Mouse (Mus musculus) frontal cortex, adult (tissue): ENCODE results near the gene Slc5a6.

ENCODE experiments used
- ATAC-seq: cut with Nextera tagmentation; 2 replicates; pipeline ENCODE4 v1.9.2; 2017; ENCODE audit warnings: mild to moderate bottlenecking, moderate library complexity, mixed read lengths; ENCODE audit not compliant: low TSS enrichment

Gene Slc5a6

DNA sequence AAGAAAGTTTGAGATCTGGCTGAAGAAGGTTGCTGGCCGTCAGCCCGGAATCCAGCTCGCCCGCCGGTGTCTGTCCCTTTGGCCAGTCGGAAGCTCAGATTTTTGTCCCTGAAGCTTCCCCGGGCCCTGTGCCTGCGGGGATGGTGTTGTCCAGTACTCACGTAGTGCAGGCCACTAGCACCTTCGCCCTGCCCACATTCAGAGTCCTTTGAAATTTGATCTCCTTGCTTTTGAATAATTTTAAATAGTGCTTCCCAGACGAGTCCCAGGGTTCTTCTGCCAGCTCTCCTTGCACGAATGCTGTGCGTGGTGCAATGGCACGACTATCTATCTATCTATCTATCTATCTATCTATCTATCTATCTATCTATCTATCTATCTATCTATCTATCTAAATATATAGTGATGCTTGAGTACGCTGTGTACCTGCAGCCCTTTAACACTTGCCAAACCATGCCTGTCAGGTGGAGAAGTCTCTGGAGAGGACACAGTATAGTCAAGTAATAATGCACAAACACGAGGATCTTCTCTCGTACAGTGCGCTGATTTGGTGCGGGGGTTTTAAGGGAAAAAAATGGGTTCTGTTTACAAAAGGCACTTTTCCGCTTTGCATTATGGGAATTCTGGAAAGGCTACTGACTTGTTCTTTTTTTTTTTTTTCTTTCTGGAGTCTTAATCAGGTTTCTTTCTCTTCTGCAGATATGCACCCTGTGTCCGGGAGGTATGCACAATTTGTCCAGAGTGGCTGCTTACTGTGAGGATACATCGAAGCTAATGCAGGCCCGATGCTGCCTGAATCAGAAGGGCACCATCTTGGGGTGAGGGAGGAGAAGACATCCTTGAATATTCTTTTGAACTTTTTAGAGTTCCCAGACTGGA lies at the start of gene Slc5a6:
TSS of gene Slc5a6 (minus strand) at position 162 of the 879 bp plus-strand sequence.
- ATAC-seq: peak; percentile 36

DNA sequence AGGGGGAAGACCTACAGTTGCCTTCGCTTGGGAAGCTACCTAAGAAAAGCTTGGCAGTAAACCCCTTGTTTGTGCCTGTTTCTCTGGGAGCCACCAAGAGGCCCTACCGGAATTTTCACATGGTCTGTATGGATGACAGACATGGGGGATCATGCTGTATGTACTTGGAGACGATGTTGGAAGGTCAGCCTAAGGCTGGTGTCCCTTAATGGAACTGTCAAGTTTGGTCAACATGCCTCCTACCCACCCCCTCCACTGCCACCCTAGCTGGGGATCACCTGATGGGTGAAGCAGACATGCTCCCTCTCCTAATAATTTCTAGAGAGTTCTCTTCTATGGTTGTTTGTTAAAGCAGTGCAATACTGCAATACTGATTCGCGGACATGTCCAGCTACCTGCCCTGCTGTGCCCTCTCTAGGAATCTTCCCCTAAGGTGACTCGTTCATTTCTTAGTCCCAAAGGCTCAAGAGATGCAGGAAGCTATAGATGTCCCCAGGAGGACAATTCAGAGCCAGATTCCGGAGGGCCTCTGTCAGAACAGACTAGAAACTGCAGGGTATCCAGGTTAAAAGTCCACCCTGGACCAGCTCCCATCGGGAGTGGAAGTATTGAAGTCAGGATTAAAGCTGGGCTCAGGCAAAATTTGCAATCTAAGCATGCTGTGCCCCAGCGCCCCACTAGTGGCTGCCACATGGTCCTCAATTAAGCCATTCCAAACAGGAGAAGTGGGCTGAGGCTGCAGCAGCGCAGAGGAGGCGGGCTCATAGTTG lies 47.2 kb upstream of the Slc5a6 start:
- no peak for ATAC-seq

DNA sequence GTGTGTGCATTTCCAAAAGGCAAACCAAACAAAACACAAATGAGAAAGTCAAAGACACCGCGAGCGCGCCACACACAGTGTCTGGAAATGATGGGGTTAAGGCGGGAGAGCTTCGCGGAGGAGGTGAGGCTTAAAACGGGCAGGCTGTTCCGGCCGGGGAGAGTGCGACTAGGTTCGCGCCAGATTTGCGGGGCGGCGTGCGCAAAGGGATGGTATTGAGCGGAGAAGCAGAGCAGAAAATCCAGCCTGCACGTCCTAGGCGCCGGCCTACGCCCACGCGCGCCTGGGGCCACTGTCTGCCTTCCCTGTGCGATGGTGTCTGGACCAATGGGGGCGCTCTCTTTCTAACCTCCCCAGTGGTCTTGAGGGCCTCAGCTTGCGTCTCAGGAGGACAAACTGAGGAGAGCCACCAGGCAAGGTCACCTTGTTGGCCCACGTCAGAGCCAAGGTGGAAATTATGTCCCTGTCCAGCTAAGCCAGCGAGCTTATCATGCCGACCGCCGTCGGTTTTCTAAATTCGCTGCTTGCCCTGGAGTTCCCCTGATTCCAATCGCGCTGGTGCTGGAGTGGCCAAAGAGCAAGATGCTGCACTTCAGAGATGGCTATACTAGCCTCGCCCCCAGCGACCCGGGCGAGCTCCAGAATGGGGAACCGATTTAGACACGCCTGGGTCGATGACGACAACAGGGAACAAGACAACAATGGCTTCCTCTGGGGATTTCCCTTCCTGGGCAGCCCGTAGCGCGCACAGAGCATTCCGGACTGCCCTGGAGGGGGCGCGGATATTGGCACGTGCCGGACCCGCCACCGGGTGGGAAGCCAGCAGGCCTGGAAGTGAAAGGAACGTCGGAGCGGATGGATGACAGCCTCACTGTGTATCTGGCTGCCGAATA lies 46.3 kb upstream of the Slc5a6 start:
- ATAC-seq: peak; percentile 39

DNA sequence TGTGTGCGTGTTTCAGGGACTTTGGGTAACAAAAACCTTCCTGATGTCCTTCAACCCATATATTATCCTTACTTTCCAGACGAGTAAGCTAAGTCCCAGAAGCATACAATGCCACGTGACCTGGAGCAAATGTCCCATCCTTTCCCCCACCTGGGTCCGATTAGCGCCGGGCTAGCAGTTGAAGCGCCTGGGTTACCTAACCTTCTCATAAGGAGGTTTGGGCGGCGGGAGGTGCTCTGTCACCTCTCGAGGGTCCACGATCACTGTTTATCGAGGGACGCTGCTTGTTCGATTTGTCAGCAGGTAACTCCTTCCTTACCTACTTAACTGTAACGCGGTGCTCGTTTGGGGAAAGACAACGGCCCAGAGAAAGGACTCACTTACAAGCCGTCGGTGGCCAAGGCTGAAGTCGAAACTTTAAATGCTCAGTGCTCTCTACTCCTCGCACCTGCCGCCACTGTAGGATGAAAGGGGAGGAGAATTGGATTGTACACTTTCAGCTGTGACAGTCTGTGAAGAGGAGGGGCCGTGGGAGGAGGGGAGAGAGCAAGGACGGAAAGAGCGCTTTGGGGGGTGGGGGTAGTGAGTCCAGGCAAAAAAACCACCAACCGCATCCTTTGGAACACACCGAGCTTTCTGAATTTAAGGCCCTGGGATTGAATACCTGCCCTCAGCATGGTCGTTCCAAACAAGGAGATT lies 45.5 kb upstream of the Slc5a6 start:
- 0 out of 2 replicates have a peak, but pooled peaks have one; percentile 14 for ATAC-seq

- peak; percentile 66; the same call in 1 of the 2 replicates for ATAC-seq
Observed at GRCm38 (mm10) chr5:31093151-31094041, 44.7 kb upstream of the Slc5a6 start.

DNA sequence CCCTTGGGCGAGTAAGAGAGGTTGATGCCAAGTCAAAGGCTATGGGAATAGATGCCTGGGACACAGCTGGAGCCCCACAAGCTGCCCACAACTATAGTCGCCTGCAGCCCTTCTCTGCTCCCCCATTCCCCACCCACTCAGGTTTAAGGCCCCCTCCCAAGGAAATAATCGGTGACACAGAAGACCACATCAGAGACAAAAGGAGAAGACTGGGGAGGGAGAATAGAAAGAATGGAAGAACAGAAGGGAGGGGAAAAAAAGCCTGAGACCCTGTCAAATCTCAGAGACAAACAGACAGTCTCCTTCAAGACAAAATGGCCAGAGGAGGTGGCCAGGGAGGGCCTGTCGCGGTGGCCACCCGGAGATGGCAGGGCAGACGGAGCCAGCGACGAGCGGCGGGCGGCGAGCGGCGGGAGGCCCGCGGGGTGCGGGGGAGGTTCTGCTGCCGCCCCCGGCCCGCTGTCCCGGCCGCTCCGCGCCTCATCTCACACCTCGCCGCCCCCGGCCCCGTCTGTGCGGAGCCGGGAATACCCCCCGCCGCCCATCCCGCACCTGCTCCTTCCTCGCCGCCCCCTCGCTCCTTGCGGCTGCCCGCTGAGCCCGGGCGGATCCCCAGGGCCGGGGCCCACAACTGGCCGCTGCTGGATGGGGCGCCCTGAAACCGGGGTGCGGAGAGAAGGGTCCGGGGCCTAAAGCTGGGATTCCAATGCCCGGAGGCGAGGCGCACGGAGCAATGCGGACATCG lies 43.7 kb upstream of the Slc5a6 start:
- peak; percentile 16; the same call in 1 of the 2 replicates for ATAC-seq

- ATAC-seq: no peak
Observed at GRCm38 (mm10) chr5:31087131-31087530, 38.4 kb upstream of the Slc5a6 start.

- ATAC-seq: no peak
Observed at GRCm38 (mm10) chr5:31086606-31087005, 37.9 kb upstream of the Slc5a6 start.

GRCm38 (mm10) chr5:31083949-31084348 lies 35.2 kb upstream of the Slc5a6 start:
- ATAC-seq: no peak

GRCm38 (mm10) chr5:31082935-31083625 lies 34.4 kb upstream of the Slc5a6 start:
- no peak for ATAC-seq

DNA sequence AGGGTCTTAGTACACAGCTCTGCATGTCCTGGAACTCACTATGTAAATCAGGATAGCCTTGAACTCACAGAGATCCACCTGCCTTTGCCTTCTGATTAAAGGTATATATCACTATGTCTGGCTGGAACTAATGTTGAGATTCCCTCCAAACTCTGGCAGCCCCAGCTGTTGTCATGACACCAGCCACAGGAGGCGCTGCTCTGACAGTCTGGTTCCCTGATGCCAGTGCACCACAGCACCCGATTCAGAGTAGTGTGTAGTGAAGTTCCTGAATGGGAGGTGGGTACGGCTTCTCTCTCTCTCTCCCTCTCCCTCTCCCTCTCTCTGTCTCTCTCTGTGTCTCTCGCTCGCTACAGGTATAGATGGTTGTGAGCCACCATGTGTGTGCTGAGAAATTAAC lies 33.6 kb upstream of the Slc5a6 start:
- peak; percentile 45 for ATAC-seq

DNA sequence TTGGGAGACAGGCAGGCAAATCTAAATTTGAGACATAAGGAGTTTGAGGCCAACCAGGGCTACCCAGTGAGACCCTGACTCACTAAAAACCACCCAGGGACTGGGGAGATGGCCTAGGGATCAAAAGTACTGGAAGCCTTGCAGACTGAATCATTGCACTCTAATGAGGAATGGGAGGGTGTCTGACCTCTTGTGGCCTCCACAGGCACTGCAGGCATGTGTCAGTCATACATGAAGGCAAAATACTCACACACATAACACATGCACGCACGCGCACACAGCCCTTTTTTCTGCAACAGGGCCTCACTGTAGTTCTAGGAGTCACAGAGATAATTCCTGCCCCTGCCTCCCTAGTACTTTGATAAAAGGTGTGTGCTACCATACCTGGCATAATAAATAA lies 32.7 kb upstream of the Slc5a6 start:
- no peak for ATAC-seq

DNA sequence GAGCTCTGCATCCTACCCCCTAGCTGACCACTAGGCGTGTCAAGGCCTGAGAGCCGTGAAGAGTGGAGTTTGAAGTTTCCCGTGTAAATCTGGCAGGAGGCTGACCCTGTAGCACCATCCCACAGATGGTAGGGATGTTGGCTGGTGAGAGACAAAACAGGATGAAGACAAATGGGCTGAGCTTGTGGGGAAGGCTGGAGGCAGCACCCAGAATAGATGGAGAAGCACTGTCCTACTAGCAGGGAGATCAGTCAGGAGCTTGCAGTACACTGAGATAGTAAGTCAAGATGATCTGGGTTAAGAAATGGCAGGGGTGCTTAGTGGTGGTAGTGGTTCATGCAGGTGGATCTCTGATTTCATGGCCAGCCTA lies 32.1 kb upstream of the Slc5a6 start:
- ATAC-seq: peak; percentile 55

DNA sequence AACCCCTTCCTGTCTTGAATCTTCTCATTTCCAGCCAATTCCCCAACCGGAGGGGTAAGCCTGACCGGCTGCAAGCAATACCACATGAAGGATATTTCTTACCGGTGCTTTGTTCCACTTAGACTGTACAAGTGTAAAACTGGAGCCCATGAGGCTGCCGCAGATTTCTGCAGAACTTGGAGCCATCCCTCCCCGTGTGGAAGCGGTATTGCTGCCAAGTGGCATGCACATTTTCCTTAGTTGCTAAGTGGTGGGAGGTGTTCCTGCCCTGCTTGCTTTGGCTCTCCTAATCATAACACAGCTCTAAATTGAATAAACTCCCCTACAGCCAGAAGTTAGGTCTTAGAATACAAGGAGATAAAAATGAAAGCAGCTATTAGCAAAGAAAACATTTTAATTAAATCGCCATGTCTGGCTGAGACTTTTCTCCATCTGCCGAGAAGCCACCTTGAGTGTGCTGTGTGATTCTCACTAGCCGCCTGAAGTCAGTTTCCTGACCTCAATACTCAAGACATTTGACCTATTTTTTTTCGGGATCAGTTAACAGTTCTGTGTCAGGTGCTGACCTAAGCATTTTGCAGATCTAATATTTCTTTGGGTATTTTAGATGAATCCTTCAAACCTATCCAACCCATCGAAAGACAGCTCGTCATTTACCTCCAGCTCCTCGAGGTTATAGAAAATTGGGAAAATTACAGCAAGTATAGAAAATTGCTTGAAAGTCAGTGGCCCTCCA lies 31.5 kb upstream of the Slc5a6 start:
- ATAC-seq: peak; percentile 66

DNA sequence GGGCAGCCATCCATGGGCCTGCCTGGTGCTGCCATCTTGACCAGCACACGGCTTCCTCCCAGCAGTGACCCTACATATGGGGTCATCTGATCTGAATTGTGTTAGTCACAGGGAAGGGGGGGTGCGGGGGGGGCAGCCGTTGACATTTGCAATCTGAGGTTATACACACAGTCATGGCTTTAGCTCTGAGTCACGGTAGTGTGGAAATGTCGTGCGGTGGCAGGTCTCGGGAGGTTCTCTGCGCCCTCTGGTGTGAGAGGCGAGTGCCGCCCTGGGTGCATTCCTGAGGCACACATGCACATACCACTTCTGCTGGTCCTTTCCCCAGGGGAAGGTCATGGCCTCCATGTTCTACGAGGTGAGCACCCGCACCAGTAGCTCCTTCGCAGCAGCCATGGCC lies 27.6 kb upstream of the Slc5a6 start:
- ATAC-seq: no peak

GRCm38 (mm10) chr5:31073176-31073575 lies 24.5 kb upstream of the Slc5a6 start:
- ATAC-seq: no peak

DNA sequence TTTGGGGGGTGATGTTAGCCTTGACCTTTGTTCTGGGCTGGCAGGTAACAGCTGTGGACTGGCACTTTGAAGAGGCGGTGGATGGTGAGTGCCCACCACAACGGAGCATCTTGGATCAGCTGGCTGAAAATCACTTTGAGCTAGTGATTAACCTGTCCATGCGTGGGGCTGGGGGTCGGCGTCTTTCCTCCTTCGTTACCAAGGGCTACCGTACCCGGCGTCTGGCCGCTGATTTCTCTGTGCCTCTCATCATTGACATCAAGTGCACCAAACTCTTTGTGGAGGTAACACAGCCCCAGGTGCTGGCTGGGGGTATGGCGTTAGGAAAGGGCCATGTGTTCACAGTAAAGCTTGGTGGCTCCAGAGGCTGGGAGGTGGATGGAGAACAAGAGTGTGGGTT lies 23.1 kb upstream of the Slc5a6 start:
- ATAC-seq: no peak

DNA sequence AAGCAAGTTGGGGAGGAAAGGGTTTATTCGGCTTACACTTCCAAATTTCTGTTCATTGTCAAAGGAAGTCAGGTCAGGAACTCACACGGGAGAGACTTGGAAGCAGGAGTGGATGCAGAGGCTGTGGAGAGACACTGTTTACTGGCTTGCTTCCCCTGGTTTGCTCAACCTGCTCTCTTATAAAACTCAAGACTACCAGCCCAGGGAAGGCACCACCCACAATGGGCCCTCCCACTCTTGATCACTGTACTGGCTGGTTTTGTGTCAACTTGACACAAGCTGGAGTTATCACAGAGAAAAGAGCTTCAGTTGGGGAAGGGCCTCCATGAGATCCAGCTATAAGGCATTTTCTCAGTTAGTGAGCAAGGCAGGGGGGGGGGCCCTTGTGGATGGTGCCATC lies 22.3 kb upstream of the Slc5a6 start:
- no peak for ATAC-seq
